In the genomic region with DNA sequence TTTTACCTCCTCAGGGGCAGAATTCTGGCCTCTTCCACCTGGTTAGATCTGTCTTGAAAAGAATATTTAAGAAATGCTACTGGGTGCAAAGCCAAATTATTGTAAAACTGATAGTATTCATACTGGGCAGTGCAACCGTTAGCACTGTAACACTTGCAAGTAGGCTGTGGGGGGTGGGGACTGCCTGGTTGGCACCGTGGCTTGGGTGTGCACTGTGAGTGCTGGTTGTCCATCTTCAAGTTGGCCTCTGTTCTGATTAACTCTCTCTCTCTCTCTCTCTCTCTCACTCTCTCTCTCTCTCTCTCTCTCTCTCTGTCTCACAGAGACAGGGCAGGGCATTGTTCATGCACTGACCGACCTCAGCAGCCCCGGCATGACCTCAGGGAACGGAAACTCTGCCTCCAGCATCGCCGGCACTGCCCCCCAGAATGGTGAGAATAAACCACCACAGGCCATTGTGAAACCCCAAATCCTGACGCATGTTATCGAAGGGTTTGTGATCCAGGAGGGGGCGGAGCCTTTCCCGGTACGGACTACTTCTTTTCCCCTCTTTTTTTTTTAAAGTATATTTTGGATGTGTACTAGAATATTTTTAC, we compare ENCODE assay signal across 14 mouse cellular contexts. TPM values are rescaled to one million over a fixed set of nuclear protein-coding genes. Genes with fewer than 3 reads are reported as not detected.
DNase-seq lines count a peak whose midpoint lies in the region; ATAC-seq lines count a peak whose summit lies in the region.
"Had no signal": no experiment of that assay in that cellular context is flagged by ENCODE, and none has a peak within 500 bp of the region (broad histone marks: within the 10 kb centered on the region; RNA-seq: fewer than 3 reads in every experiment).

No protein-coding gene starts in this region.

- 0 out of 2 replicates have a peak overlapping the region, but pooled peaks have one; percentile 48 for H3K27ac ChIP-seq in forebrain, embryonic 13.5 days
- no peak overlapping the region for H3K27ac ChIP-seq in forebrain, embryonic 14.5 days (ENCODE audit: low read depth, low read length)
- peak overlapping the region; percentile 22; the same call in 1 of the 2 replicates for H3K27ac ChIP-seq in limb, embryonic 13.5 days
- H3K27ac ChIP-seq in limb, embryonic 10.5 days = no peak overlapping the region
- peak overlapping the region; percentile 72; the same call in 1 of the 2 replicates for H3K27ac ChIP-seq in embryonic facial prominence, embryonic 13.5 days
- H3K27ac ChIP-seq: liver, embryonic 15.5 days had no signal

- no peak overlapping the region for H3K9ac ChIP-seq in forebrain, embryonic 13.5 days
- H3K9ac ChIP-seq in forebrain, embryonic 14.5 days (ENCODE audit: low read length) = no peak overlapping the region
- H3K9ac ChIP-seq in limb, embryonic 13.5 days = no peak overlapping the region
- no peak overlapping the region for H3K9ac ChIP-seq in embryonic facial prominence, embryonic 13.5 days
- H3K9ac ChIP-seq: liver, embryonic 15.5 days had no signal

- no peaks in the 10 kb centered on the region for H3K27me3 ChIP-seq in forebrain, embryonic 13.5 days
- H3K27me3 ChIP-seq in forebrain, embryonic 14.5 days (replicated peaks; ENCODE audit: control insufficient read depth, insufficient read depth, low read length) = no peaks in the 10 kb centered on the region
- no peaks in the 10 kb centered on the region for H3K27me3 ChIP-seq in limb, embryonic 13.5 days
- H3K27me3 ChIP-seq in limb, embryonic 10.5 days (ENCODE audit: low read depth, poor library complexity, severe bottlenecking) = no peaks in the 10 kb centered on the region
- H3K27me3 ChIP-seq in embryonic facial prominence, embryonic 13.5 days = no peaks in the 10 kb centered on the region
- H3K27me3 ChIP-seq: liver, embryonic 15.5 days had no signal

- 65% methylated on average over 12 of the region's 12 CpGs for WGBS in forebrain, embryonic 13.5 days
- WGBS in forebrain, embryonic 14.5 days = 62% methylated on average over 12 of the region's 12 CpGs
- 82% methylated on average over 12 of the region's 12 CpGs for WGBS in limb, embryonic 13.5 days
- 89% methylated on average over 12 of the region's 12 CpGs for WGBS in limb, embryonic 10.5 days
- WGBS in embryonic facial prominence, embryonic 13.5 days = 51% methylated on average over 12 of the region's 12 CpGs

- no peak for ATAC-seq in forebrain, embryonic 13.5 days
- no peak for ATAC-seq in forebrain, embryonic 14.5 days
- no peak for ATAC-seq in limb, embryonic 13.5 days (ENCODE audit: low FRiP score, low read depth)
- ATAC-seq in embryonic facial prominence, embryonic 13.5 days (ENCODE audit: insufficient number of reproducible peaks, insufficient read depth, low FRiP score, low TSS enrichment, low read depth) = no peak
- 0 out of 2 replicates have a peak, but pooled peaks have one; percentile 3 for ATAC-seq in megakaryocyte progenitor cell, adult 5-6 weeks (replicated peaks; ENCODE audit: poor library complexity)

- peaks cover 46% of the 10 kb centered on the region for H3K4me1 ChIP-seq in forebrain, embryonic 13.5 days
- peaks cover 9% of the 10 kb centered on the region for H3K4me1 ChIP-seq in forebrain, embryonic 14.5 days (ENCODE audit: control insufficient read depth, insufficient read depth, low read length)
- peaks cover 25% of the 10 kb centered on the region for H3K4me1 ChIP-seq in limb, embryonic 13.5 days
- H3K4me1 ChIP-seq in limb, embryonic 10.5 days = peaks cover 11% of the 10 kb centered on the region
- peaks cover 23% of the 10 kb centered on the region for H3K4me1 ChIP-seq in embryonic facial prominence, embryonic 13.5 days

- H3K4me3 ChIP-seq in forebrain, embryonic 13.5 days = no peak overlapping the region
- H3K4me3 ChIP-seq in forebrain, embryonic 14.5 days (ENCODE audit: low read depth, low read length) = no peak overlapping the region
- H3K4me3 ChIP-seq in limb, embryonic 13.5 days = no peak overlapping the region
- H3K4me3 ChIP-seq in limb, embryonic 10.5 days = no peak overlapping the region
- H3K4me3 ChIP-seq in embryonic facial prominence, embryonic 13.5 days = no peak overlapping the region
- H3K4me3 ChIP-seq: liver, embryonic 15.5 days had no signal

- H3K36me3 ChIP-seq in forebrain, embryonic 13.5 days (ENCODE audit: poor library complexity, severe bottlenecking) = peaks cover 60% of the 10 kb centered on the region
- H3K36me3 ChIP-seq in forebrain, embryonic 14.5 days (ENCODE audit: control insufficient read depth, insufficient read depth, low read length) = peaks cover 58% of the 10 kb centered on the region
- H3K36me3 ChIP-seq in limb, embryonic 13.5 days = peaks cover 60% of the 10 kb centered on the region
- peaks cover 81% of the 10 kb centered on the region for H3K36me3 ChIP-seq in limb, embryonic 10.5 days
- peaks cover 50% of the 10 kb centered on the region for H3K36me3 ChIP-seq in embryonic facial prominence, embryonic 13.5 days

- no peak for DNase-seq in forebrain, embryonic 14.5 days (ENCODE audit: low spot score)
- no peak for DNase-seq in limb, embryonic 10.5 days (ENCODE audit: low spot score)
- DNase-seq in ovary, postnatal 36 days (ENCODE audit: low spot score) = no peak
- DNase-seq: adrenal gland, adult 8-10 months; gastrocnemius, postnatal 36 days; kidney, adult 9 months; lung, postnatal 10 days; right cerebral cortex, postnatal 4 days had no signal

- no peak overlapping the region for H3K4me2 ChIP-seq in forebrain, embryonic 13.5 days
- no peak overlapping the region for H3K4me2 ChIP-seq in forebrain, embryonic 14.5 days (ENCODE audit: low read length)
- no peak overlapping the region for H3K4me2 ChIP-seq in limb, embryonic 13.5 days (replicated peaks)
- H3K4me2 ChIP-seq in embryonic facial prominence, embryonic 13.5 days = no peak overlapping the region
- H3K4me2 ChIP-seq: liver, embryonic 15.5 days had no signal

- H3K9me3 ChIP-seq in forebrain, embryonic 13.5 days (replicated peaks) = no peaks in the 10 kb centered on the region
- H3K9me3 ChIP-seq in forebrain, embryonic 14.5 days (replicated peaks; ENCODE audit: control insufficient read depth, low read length) = no peaks in the 10 kb centered on the region
- H3K9me3 ChIP-seq in limb, embryonic 13.5 days = no peaks in the 10 kb centered on the region
- no peaks in the 10 kb centered on the region for H3K9me3 ChIP-seq in limb, embryonic 10.5 days (replicated peaks)
- H3K9me3 ChIP-seq in embryonic facial prominence, embryonic 13.5 days = no peaks in the 10 kb centered on the region
- H3K9me3 ChIP-seq: G1E; liver, embryonic 15.5 days had no signal

RNA-seq across cellular contexts. Expression of gene A3galt2, which starts 12.0 kb away (rescaled TPM):
- 0.67 and 0.88 TPM in 2 replicates for polyA plus RNA-seq in forebrain, embryonic 13.5 days (2015; fragmentation: Nextera tagmentation; extraction: Ambion mirVana)
- 0.27 and 0.38 TPM in 2 replicates for polyA plus RNA-seq in forebrain, embryonic 14.5 days (2014; fragmentation: Nextera tagmentation; extraction: Ambion mirVana)
- polyA plus RNA-seq in limb, embryonic 13.5 days (2015; fragmentation: Nextera tagmentation; extraction: Ambion mirVana) = 0.09 and 0.15 TPM in 2 replicates
- 0.10 TPM in 1 of 2 replicates, not detected in the other for polyA plus RNA-seq in limb, embryonic 10.5 days (2016; fragmentation: Nextera tagmentation; extraction: Ambion mirVana)
- 0.29 and 0.38 TPM in 2 replicates for polyA plus RNA-seq in embryonic facial prominence, embryonic 13.5 days (2015; fragmentation: Nextera tagmentation; extraction: Ambion mirVana)
- total RNA-seq in megakaryocyte progenitor cell, adult 5-6 weeks (2015) = not detected in 2 replicates
- not detected in 2 replicates for total RNA-seq in megakaryocyte progenitor cell, adult 5-6 weeks (2017)
- polyA plus RNA-seq: G1E; liver, embryonic 15.5 days had no signal

Comparison
In these comparisons a context has a peak if more than half of its experiments do, and no peak if none do; other contexts are left out.
1. H3K27ac ChIP-seq: peak in forebrain, embryonic 13.5 days (single experiment), limb, embryonic 13.5 days (single experiment) and embryonic facial prominence, embryonic 13.5 days (single experiment); none in forebrain, embryonic 14.5 days (single experiment) and limb, embryonic 10.5 days (single experiment).